Mouse (Mus musculus) neural tube, embryonic 15.5 days (tissue): ENCODE measurements around the gene Ddx31. TPM values are rescaled to one million over a fixed set of nuclear protein-coding genes. Genes with fewer than 3 reads are reported as not detected.

Experiments
- ATAC-seq: fragments of 200-750 bp; cut with Nextera tagmentation; 2 replicates; pipeline ENCODE4 v1.8.0; 2017; ENCODE audit warnings: mild to moderate bottlenecking, moderate TSS enrichment, moderate library complexity; ENCODE audit not compliant: low FRiP score
- H3K27ac ChIP-seq: fragments of 300-500 bp; sonication (generic); replicated peaks from 2 replicates; pipeline ENCODE4 v1.5.1; 2015; ENCODE audit warnings: mild to moderate bottlenecking, inconsistent platforms
- H3K27me3 ChIP-seq: fragments of 300-500 bp; sonication (generic); replicated peaks from 2 replicates; pipeline ENCODE4 v1.6.1; 2015; ENCODE audit warnings: inconsistent platforms
- H3K36me3 ChIP-seq: fragments of 300-500 bp; sonication (generic); 2 replicates; pipeline ENCODE4 v1.6.1; 2015; ENCODE audit warnings: inconsistent platforms
- H3K4me1 ChIP-seq: fragments of 300-500 bp; sonication (generic); 2 replicates; pipeline ENCODE4 v1.6.1; 2015; ENCODE audit warnings: inconsistent platforms
- H3K4me2 ChIP-seq: fragments of 300-500 bp; sonication (generic); 2 replicates; pipeline ENCODE4 v1.6.1; 2015; ENCODE audit warnings: inconsistent platforms, mild to moderate bottlenecking, moderate library complexity
- H3K4me3 ChIP-seq: fragments of 300-500 bp; sonication (generic); replicated peaks from 2 replicates; pipeline ENCODE4 v1.5.1; 2015; ENCODE audit warnings: mild to moderate bottlenecking, inconsistent platforms
- H3K9ac ChIP-seq: fragments of 300-500 bp; sonication (generic); replicated peaks from 2 replicates; pipeline ENCODE4 v1.6.1; 2015; ENCODE audit warnings: mild to moderate bottlenecking, inconsistent platforms
- H3K9me3 ChIP-seq: fragments of 300-500 bp; sonication (generic); replicated peaks from 2 replicates; pipeline ENCODE4 v1.6.1; 2016; ENCODE audit warnings: inconsistent platforms
- WGBS: fragments of 180-500 bp; shearing (Covaris S2); methylation state at CpG from one replicate; pipeline ENCODE4 v1.1.7; 2015; ENCODE audit warnings: mixed read lengths; 5-methylcytosine and 5-hydroxymethylcytosine counted together
- polyA plus RNA-seq: library from polyadenylated mRNA; unstranded; fragments of >200 nt; fragmentation: Nextera tagmentation; extraction: Ambion mirVana; gene quantifications from 2 replicates; pipeline ENCODE4 v1.2.1, GENCODE M21; 2015

Ddx31 gene
- polyA plus RNA-seq, 1 experiment from 2014 or later = 11.0 TPM

DNA sequence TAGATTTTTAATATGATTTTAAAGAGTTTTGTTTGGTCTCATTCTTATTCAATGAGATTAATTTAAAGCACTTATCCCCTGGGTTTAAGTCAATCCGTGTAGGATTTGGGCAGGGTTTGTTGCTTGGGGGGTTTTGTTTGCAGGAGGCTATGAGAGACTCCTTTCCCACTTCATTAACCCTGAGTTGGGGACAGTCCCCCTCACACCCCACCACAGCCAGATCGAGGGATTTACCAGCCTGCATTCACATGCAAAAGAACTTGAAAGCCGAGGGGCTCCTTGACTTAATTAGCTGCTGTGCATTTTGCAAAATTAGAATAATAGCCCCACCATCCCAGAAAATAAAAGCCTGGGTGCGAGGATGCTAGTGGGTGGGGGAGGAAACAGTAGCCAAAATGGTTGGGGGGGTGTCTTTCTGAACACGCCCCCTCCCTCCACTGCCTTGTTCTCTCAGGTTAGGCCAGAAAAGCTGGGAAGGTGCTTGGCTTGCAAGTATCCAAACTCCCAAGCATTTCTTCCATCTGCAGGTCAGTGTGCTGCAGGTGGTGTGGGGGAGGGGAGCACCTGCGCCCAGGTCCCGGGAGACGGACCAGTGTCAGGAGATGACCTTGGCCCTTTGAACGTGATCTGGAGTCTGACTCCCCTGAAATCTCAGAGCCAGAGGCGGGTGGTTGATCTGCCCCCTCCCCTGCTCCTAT, 67.6 kb downstream of the Ddx31 start:
- 4% methylated on average over 10 of the region's 10 CpGs for WGBS
- Histone ChIP-seq H3K4me3 (peak overlapping the region; percentile 14; the same call in 1 of the 2 replicates), H3K4me2 (peak overlapping the region; percentile 47), H3K27me3 (peaks cover 95% of the 10 kb centered on the region), H3K27ac (no peak overlapping the region), H3K9me3 (no peaks in the 10 kb centered on the region), H3K4me1 (peaks cover 33% of the 10 kb centered on the region), H3K9ac (no peak overlapping the region), H3K36me3 (no peaks in the 10 kb centered on the region; the same call in 1 of the 2 replicates)
- ATAC-seq = no peak

DNA sequence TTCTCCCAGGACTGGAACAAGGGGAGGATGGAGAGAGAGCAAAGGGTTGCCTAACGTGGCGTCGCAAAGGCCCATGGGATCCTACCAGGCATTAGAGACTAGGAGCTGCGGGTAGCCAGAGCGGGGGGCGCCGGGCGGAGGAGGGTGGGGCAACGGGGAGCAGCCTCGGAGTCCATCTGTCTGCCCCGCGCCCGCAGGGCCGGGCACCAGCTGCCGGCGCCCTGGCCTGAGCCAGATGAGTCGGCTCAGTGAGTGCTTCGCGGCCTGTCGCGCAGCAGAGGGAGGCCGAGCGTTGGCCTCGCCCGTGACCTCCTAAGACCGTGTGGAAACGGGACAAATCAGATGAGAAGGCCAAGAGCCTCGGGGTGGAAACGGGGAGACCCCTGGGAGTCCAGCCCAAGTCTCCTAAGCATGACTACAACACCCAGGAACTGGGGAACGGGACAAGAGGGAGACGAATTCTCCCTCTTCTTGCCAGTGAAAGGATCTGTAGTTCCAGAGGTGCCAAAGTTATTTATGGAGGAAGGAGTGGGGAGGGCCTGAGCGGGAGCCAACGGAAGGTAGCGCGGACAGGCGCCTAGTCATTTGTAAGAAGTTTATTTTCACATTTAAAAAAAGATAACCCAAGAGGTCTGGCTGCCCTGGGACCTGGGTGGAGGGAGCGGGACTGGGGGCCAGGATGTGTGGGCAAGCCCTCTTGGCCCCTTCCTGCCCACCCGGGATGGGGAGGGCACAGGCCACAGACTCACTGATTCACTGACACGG, 68.4 kb downstream of the Ddx31 start:
- H3K4me1 ChIP-seq = peaks cover 33% of the 10 kb centered on the region
- H3K36me3 ChIP-seq = no peaks in the 10 kb centered on the region; the same call in 1 of the 2 replicates
- no peak overlapping the region for H3K27ac ChIP-seq
- peak overlapping the region; percentile 14; the same call in 1 of the 2 replicates for H3K4me3 ChIP-seq
- H3K9me3 ChIP-seq = no peaks in the 10 kb centered on the region
- ATAC-seq = no peak
- H3K27me3 ChIP-seq = peaks cover 97% of the 10 kb centered on the region
- peak overlapping the region; percentile 47 for H3K4me2 ChIP-seq
- WGBS = under 1% methylated on average over 39 of the region's 39 CpGs
- no peak overlapping the region for H3K9ac ChIP-seq

DNA sequence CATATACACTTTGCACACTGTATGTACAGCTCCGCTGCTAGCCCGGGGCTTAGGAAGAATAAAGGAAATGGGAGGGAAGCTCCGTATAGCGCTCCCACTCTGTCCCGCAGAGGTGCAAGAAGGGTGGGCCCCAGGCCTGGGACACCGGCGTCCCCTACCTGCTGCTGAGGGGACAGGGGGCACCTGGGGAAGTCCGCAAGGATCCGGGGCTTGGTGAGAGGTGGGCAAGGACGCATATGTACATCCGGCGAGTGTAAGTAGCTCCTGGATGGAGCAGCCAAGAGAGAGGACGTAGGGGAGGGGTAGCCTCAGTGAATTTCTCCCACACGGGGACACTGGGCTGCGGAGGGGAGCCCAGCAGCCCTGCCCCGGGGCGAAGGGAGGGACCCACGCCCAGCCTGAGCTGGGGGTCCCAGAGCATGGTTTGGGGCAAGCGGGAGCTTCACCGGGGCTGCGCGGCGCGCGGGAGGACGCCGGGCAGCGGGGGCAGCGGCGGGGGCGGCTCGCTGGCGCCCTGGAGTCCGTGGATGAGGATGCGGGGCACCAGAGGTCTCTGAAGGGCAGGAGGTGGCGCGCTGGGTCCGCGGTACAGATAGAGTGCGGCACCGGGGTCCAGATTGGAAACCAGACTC, 69.1 kb downstream of the Ddx31 start:
- H3K27me3 ChIP-seq = peaks cover 98% of the 10 kb centered on the region
- H3K9ac ChIP-seq = no peak overlapping the region
- no peak overlapping the region for H3K27ac ChIP-seq
- H3K9me3 ChIP-seq = no peaks in the 10 kb centered on the region
- no peaks in the 10 kb centered on the region for H3K36me3 ChIP-seq
- H3K4me3 ChIP-seq = peak overlapping the region; percentile 9; the same call in 1 of the 2 replicates
- H3K4me2 ChIP-seq = peak overlapping the region; percentile 47; the same call in 1 of the 2 replicates
- under 1% methylated on average over 39 of the region's 41 CpGs for WGBS
- peaks cover 33% of the 10 kb centered on the region for H3K4me1 ChIP-seq
- ATAC-seq = no peak

- Histone ChIP-seq H3K4me3 (peak overlapping the region; percentile 9; the same call in 1 of the 2 replicates), H3K9ac (no peak overlapping the region), H3K4me1 (peaks cover 33% of the 10 kb centered on the region), H3K9me3 (no peaks in the 10 kb centered on the region), H3K4me2 (no peak overlapping the region), H3K27ac (no peak overlapping the region), H3K27me3 (peaks cover 98% of the 10 kb centered on the region), H3K36me3 (no peaks in the 10 kb centered on the region)
- no peak for ATAC-seq
- 5% methylated on average over 25 of the region's 25 CpGs for WGBS
Observed at GRCm38 (mm10) chr2:28909818-28910710, 69.9 kb downstream of the Ddx31 start.

GRCm38 (mm10) chr2:28910877-28911276, 70.7 kb downstream of the Ddx31 start:
- Histone ChIP-seq H3K9me3 (no peaks in the 10 kb centered on the region), H3K27me3 (peaks cover 98% of the 10 kb centered on the region), H3K4me2 (no peak overlapping the region), H3K27ac (no peak overlapping the region), H3K4me1 (peaks cover 35% of the 10 kb centered on the region), H3K9ac (no peak overlapping the region), H3K4me3 (no peak overlapping the region), H3K36me3 (no peaks in the 10 kb centered on the region)
- 3% methylated on average over 3 of the region's 3 CpGs for WGBS
- no peak for ATAC-seq

GRCm38 (mm10) chr2:28911331-28912038, 71.3 kb downstream of the Ddx31 start:
- H3K4me2 ChIP-seq = 0 out of 2 replicates have a peak overlapping the region, but pooled peaks have one; percentile 11
- H3K27ac ChIP-seq = no peak overlapping the region
- H3K9ac ChIP-seq = no peak overlapping the region
- peaks cover 97% of the 10 kb centered on the region for H3K27me3 ChIP-seq
- 2% methylated on average over 44 of the region's 44 CpGs for WGBS
- H3K9me3 ChIP-seq = no peaks in the 10 kb centered on the region
- peaks cover 38% of the 10 kb centered on the region for H3K4me1 ChIP-seq
- peak overlapping the region; percentile 10; the same call in 1 of the 2 replicates for H3K4me3 ChIP-seq
- H3K36me3 ChIP-seq = no peaks in the 10 kb centered on the region
- ATAC-seq = no peak

GRCm38 (mm10) chr2:28912039-28912700, 72.0 kb downstream of the Ddx31 start:
- Histone ChIP-seq H3K9ac (no peak overlapping the region), H3K4me3 (no peak overlapping the region), H3K27ac (no peak overlapping the region), H3K9me3 (no peaks in the 10 kb centered on the region), H3K36me3 (no peaks in the 10 kb centered on the region), H3K27me3 (peaks cover 97% of the 10 kb centered on the region), H3K4me1 (peaks cover 38% of the 10 kb centered on the region), H3K4me2 (no peak overlapping the region)
- no peak for ATAC-seq
- 3% methylated on average over 33 of the region's 33 CpGs for WGBS

DNA sequence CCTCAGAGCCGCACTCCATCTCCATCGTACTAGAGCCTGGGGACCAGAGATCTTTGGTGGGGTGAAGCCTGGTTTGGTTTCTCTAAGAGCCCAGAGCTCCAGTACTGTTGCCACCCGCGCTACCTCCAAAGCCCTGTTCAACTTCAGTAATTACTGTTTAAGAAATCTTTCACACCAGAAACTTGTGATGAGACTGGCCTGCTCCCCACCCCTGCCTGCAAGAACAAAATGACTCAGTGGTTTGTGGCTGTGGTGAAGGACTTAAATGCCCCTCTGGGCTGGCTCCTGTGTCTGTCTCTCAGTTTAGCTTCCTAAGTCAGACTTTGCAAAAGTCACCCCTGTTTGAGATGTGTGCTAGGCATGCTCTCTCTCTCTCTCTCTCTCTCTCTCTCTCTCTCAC, 72.8 kb downstream of the Ddx31 start:
- Histone ChIP-seq H3K27me3 (peaks cover 97% of the 10 kb centered on the region), H3K36me3 (no peaks in the 10 kb centered on the region), H3K4me3 (no peak overlapping the region), H3K9ac (no peak overlapping the region), H3K4me1 (peaks cover 41% of the 10 kb centered on the region), H3K9me3 (no peaks in the 10 kb centered on the region), H3K27ac (no peak overlapping the region), H3K4me2 (no peak overlapping the region)
- 0% methylated on average over 4 of the region's 4 CpGs for WGBS
- no peak for ATAC-seq

- peaks cover 97% of the 10 kb centered on the region for H3K27me3 ChIP-seq
- no peak overlapping the region for H3K27ac ChIP-seq
- no peak for ATAC-seq
- no peak overlapping the region for H3K9ac ChIP-seq
- 0 out of 2 replicates have a peak overlapping the region, but pooled peaks have one; percentile 0 for H3K4me3 ChIP-seq
- WGBS = 3% methylated on average over 2 of the region's 2 CpGs
- no peak overlapping the region for H3K4me2 ChIP-seq
- H3K4me1 ChIP-seq = peaks cover 32% of the 10 kb centered on the region
- no peaks in the 10 kb centered on the region for H3K9me3 ChIP-seq
- no peaks in the 10 kb centered on the region for H3K36me3 ChIP-seq
Observed at GRCm38 (mm10) chr2:28914121-28914520, 73.9 kb downstream of the Ddx31 start.

GRCm38 (mm10) chr2:28915104-28915738, 75.0 kb downstream of the Ddx31 start:
- Histone ChIP-seq H3K9me3 (no peaks in the 10 kb centered on the region), H3K36me3 (no peaks in the 10 kb centered on the region), H3K4me3 (peak overlapping the region; percentile 22; the same call in 1 of the 2 replicates), H3K4me1 (peaks cover 27% of the 10 kb centered on the region), H3K4me2 (no peak overlapping the region), H3K9ac (no peak overlapping the region), H3K27ac (no peak overlapping the region), H3K27me3 (peaks cover 95% of the 10 kb centered on the region)
- no peak for ATAC-seq
- under 1% methylated on average over 22 of the region's 22 CpGs for WGBS
